Mouse (Mus musculus) lung, adult 2 months (tissue): ENCODE measurements at regions not wholly inside any gene's neighbourhood (a gene's known extent, or its start where the extent isn't known, plus 50 kb on each side); places are given as distances from the start of the nearest gene placed in this dataset.
"Not testable (repeated sequence)": the region's sequence is repeated elsewhere in the genome, so short reads cannot be mapped to it uniquely, and the experiment has no call there.

Experiments used
- CTCF ChIP-seq: fragments of 200-500 bp; IDR thresholded peaks from 2 replicates; pipeline ENCODE4 v1.5.1; 2011; ENCODE audit warnings: mild to moderate bottlenecking, low read length, control low read depth; ENCODE audit not compliant: insufficient read depth
- POLR2A ChIP-seq: fragments of 200-500 bp; IDR thresholded peaks from 2 replicates; pipeline ENCODE4 v1.6.1; 2011; ENCODE audit warnings: low read depth, mild to moderate bottlenecking, control low read depth, low read length, borderline replicate concordance; ENCODE audit errors: extremely low read depth

- not testable (repeated sequence) for TF ChIP-seq CTCF, POLR2A
These were observed 97.6 kb downstream of the Prl2c3 start for GRCm38 (mm10) chr13:12702111-12702803.
